Comparison of ENCODE assay signal across 35 mouse cellular contexts in the genomic region with DNA sequence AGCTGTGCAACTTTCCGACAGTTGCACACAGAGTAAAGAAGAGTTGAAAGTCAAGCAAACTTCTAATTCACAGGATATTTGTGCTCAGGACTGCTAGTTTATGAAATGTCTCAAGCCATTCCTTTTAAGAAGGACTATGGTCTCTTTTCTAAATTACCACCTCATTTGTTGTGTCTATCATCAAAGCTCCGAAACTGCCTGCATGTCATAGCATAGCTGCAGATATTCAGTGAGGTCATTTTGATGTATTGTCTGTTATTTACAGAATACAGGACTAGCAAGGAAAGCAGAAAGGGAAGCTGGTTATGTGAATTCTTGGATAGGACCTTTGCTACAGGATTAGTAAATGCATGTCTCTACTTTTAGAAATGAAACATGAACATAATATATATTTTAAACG.
"Had no signal": no experiment of that assay in that cellular context is flagged by ENCODE, and none has a peak within 500 bp of the region (broad histone marks: within the 10 kb centered on the region; RNA-seq: fewer than 3 reads in every experiment).

No protein-coding gene starts in this region.

- DNase-seq: heart, adult 2 months; heart, postnatal 10 days; heart, postnatal 14 days; heart, postnatal 36 days; heart, postnatal 4 days; kidney, adult 11 months; kidney, adult 18-20 months; kidney, adult 2 months; kidney, adult 8-10 months; kidney, adult 9 months; kidney, postnatal 10 days; kidney, postnatal 14 days; kidney, postnatal 25 days; kidney, postnatal 36 days; kidney, postnatal 4 days; layer of hippocampus, adult 9-11 months had no signal

- H3K27ac ChIP-seq: heart, adult 2 months; heart, embryonic 10.5 days; heart, embryonic 13.5 days; heart, embryonic 15.5 days; hindbrain, embryonic 10.5 days; hindbrain, embryonic 12.5 days; hindbrain, embryonic 13.5 days; hindbrain, embryonic 14.5 days; hindbrain, embryonic 15.5 days; hindbrain, postnatal 0 days; intestine, embryonic 15.5 days; kidney, embryonic 15.5 days; kidney, postnatal 0 days; layer of hippocampus, adult 2 months had no signal

- H3K9ac ChIP-seq: heart, embryonic 12.5 days; heart, embryonic 13.5 days; heart, embryonic 15.5 days; hindbrain, embryonic 12.5 days; hindbrain, embryonic 13.5 days; hindbrain, embryonic 14.5 days; hindbrain, embryonic 15.5 days; intestine, embryonic 15.5 days; kidney, embryonic 15.5 days had no signal

- H3K4me3 ChIP-seq: heart, adult 2 months; heart, embryonic 10.5 days; heart, embryonic 12.5 days; heart, embryonic 13.5 days; heart, embryonic 15.5 days; hindbrain, embryonic 10.5 days; hindbrain, embryonic 12.5 days; hindbrain, embryonic 13.5 days; hindbrain, embryonic 15.5 days; intestine, embryonic 15.5 days; kidney, embryonic 15.5 days; layer of hippocampus, adult 2 months had no signal

- H3K27me3 ChIP-seq: heart, embryonic 12.5 days; heart, embryonic 13.5 days; heart, embryonic 15.5 days; hindbrain, embryonic 12.5 days; hindbrain, embryonic 13.5 days; hindbrain, embryonic 15.5 days; intestine, embryonic 15.5 days; kidney, embryonic 15.5 days had no signal

- ATAC-seq: hindbrain, embryonic 16.5 days; hindbrain, postnatal 0 days; inflammation-experienced regulatory T-cells, adult 6 months; intestine, embryonic 15.5 days; intestine, embryonic 16.5 days; intestine, postnatal 0 days had no signal

- H3K36me3 ChIP-seq: heart, embryonic 10.5 days; heart, embryonic 12.5 days; heart, embryonic 13.5 days; heart, embryonic 15.5 days; hindbrain, embryonic 10.5 days; hindbrain, embryonic 12.5 days; hindbrain, embryonic 13.5 days; hindbrain, embryonic 15.5 days; intestine, embryonic 15.5 days; kidney, embryonic 15.5 days had no signal

- H3K9me3 ChIP-seq: heart, embryonic 10.5 days; heart, embryonic 12.5 days; heart, embryonic 13.5 days; heart, embryonic 15.5 days; hindbrain, embryonic 10.5 days; hindbrain, embryonic 12.5 days; hindbrain, embryonic 13.5 days; hindbrain, embryonic 15.5 days; intestine, embryonic 15.5 days; kidney, embryonic 15.5 days had no signal

- H3K4me1 ChIP-seq: heart, embryonic 10.5 days; heart, embryonic 12.5 days; heart, embryonic 13.5 days; heart, embryonic 15.5 days; hindbrain, embryonic 10.5 days; hindbrain, embryonic 12.5 days; hindbrain, embryonic 13.5 days; hindbrain, embryonic 15.5 days; intestine, embryonic 15.5 days; kidney, embryonic 15.5 days had no signal

- H3K4me2 ChIP-seq: heart, embryonic 11.5 days; heart, embryonic 12.5 days; heart, embryonic 13.5 days; heart, embryonic 15.5 days; hindbrain, embryonic 12.5 days; hindbrain, embryonic 13.5 days; hindbrain, embryonic 14.5 days; hindbrain, embryonic 15.5 days; intestine, embryonic 15.5 days; kidney, embryonic 15.5 days had no signal
